Mouse (Mus musculus) bone marrow, adult 2 months (tissue): ENCODE measurements around the gene E130114P18Rik.

ENCODE experiments used
- CTCF ChIP-seq: fragments of 200-500 bp; IDR thresholded peaks from 2 replicates; pipeline ENCODE4 v1.5.1; 2011; ENCODE audit warnings: low read length, control low read depth; ENCODE audit not compliant: control insufficient read depth, insufficient read depth
- POLR2A ChIP-seq: fragments of 200-500 bp; IDR thresholded peaks from 2 replicates; pipeline ENCODE4 v1.6.1; 2011; ENCODE audit warnings: low read depth, mild to moderate bottlenecking, control low read depth, low read length, borderline replicate concordance; ENCODE audit not compliant: control insufficient read depth

DNA sequence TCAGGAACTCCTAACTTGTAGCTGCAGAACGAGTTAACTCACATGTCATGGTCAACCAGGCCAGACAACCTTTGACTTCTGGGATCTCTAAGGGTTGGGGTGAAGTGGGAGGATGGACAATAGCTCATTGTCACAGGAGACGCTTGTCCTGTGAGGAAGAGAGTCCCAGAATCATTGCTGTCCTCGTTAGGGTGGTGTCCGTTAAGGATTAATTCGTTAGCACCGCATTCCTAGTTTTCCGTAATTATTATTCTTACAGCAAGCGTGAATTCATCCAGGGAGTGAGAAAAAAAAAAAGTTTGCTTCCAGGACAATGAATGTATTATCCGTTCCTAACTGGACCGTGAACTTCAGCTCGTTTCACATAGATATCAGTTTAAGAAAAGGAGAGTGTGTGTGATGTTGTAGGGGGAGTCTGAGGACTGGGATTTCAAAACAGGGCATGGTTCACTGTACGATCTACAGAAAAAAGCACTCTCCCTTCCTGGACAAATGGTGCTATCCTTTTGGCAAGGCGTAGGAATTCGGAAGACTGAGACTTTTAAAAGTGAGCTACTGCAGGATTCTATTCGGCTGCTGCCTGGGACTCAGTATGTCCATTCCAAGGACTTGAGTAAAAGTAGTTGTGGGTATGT, 195.0 kb downstream of the E130114P18Rik start:
- TF ChIP-seq CTCF, result no peak
- TF ChIP-seq POLR2A, result no peak
